In genomic region chr16:90748169-90748568, GRCm38 (mm10) we compare ENCODE assay signal across 21 mouse cellular contexts. TPM values are rescaled to one million over a fixed set of nuclear protein-coding genes. Genes with fewer than 3 reads are reported as not detected.
"Had no signal": no experiment of that assay in that cellular context is flagged by ENCODE, and none has a peak within 500 bp of the region (broad histone marks: within the 10 kb centered on the region; RNA-seq: fewer than 3 reads in every experiment).

No protein-coding gene starts in this region.

- DNase-seq: lung, adult 18-20 months; lung, embryonic 14.5 days; lung, postnatal 10 days; lung, postnatal 4 days; midbrain, embryonic 14.5 days; retina, postnatal 1 day; right cerebral cortex, adult 18-20 months; right cerebral cortex, postnatal 25 days; right cerebral cortex, postnatal 4 days; spleen, adult 18-20 months; thymus, adult 18-20 months; thymus, postnatal 25 days had no signal

- H3K27me3 ChIP-seq: midbrain, embryonic 12.5 days; neural tube, embryonic 15.5 days had no signal

- H3K9ac ChIP-seq: lung, embryonic 14.5 days; midbrain, embryonic 12.5 days; neural tube, embryonic 13.5 days; neural tube, embryonic 15.5 days had no signal

- H3K4me1 ChIP-seq: midbrain, embryonic 12.5 days; neural tube, embryonic 13.5 days; neural tube, embryonic 15.5 days had no signal

- H3K9me3 ChIP-seq: midbrain, embryonic 10.5 days; midbrain, embryonic 12.5 days; neural tube, embryonic 13.5 days; neural tube, embryonic 15.5 days had no signal

- H3K4me3 ChIP-seq: midbrain, embryonic 10.5 days; midbrain, embryonic 12.5 days; myocyte; neural tube, embryonic 13.5 days; neural tube, embryonic 15.5 days had no signal

- H3K4me2 ChIP-seq: lung, embryonic 14.5 days; midbrain, embryonic 12.5 days; neural tube, embryonic 13.5 days; neural tube, embryonic 15.5 days had no signal

- ATAC-seq: midbrain, embryonic 16.5 days had no signal

- H3K27ac ChIP-seq: midbrain, embryonic 10.5 days; midbrain, embryonic 12.5 days; neural tube, embryonic 13.5 days; neural tube, embryonic 15.5 days had no signal

RNA-seq across cellular contexts. Expression of gene Mrap, which starts 10.2 kb away (rescaled TPM):
- total RNA-seq: megakaryocyte, adult 5-6 weeks; megakaryocyte-erythroid progenitor cell, adult 5-6 weeks had no signal
- polyA plus RNA-seq: midbrain, embryonic 12.5 days; midbrain, embryonic 14.5 days; myocyte; neural tube, embryonic 13.5 days; stomach, embryonic 14.5 days had no signal
